Mouse (Mus musculus) stomach, postnatal 0 days (tissue): Measurements from ENCODE around the gene Olfr470. TPM values are rescaled to one million over a fixed set of nuclear protein-coding genes. Genes with fewer than 3 reads are reported as not detected.

Experiments used
- ATAC-seq: fragments of 200-750 bp; cut with Nextera tagmentation; 2 replicates; pipeline ENCODE4 v1.8.0; 2017; ENCODE audit not compliant: low FRiP score, low TSS enrichment
- DNase-seq: peaks from one replicate; pipeline ENCODE4 v3.0.0-alpha.2; 2016; ENCODE audit warnings: low spot score
- H3K27ac ChIP-seq: fragments of 300-500 bp; sonication (generic); replicated peaks from 2 replicates; pipeline ENCODE4 v1.5.1; 2014; ENCODE audit warnings: mild to moderate bottlenecking, control low read depth
- H3K27me3 ChIP-seq: fragments of 300-500 bp; sonication (generic); 2 replicates; pipeline ENCODE4 v1.6.1; 2014; ENCODE audit warnings: low read length; ENCODE audit not compliant: control insufficient read depth, insufficient read depth
- H3K36me3 ChIP-seq: fragments of 300-500 bp; sonication (generic); 2 replicates; pipeline ENCODE4 v1.6.1; 2014; ENCODE audit warnings: low read length, mixed read lengths; ENCODE audit not compliant: control insufficient read depth, insufficient read depth
- H3K4me1 ChIP-seq: fragments of 300-500 bp; sonication (generic); replicated peaks from 2 replicates; pipeline ENCODE4 v1.6.1; 2014; ENCODE audit warnings: antibody characterized with exemption; ENCODE audit not compliant: control insufficient read depth, insufficient read depth
- H3K4me2 ChIP-seq: fragments of 300-500 bp; sonication (generic); replicated peaks from 2 replicates; pipeline ENCODE4 v1.6.1; 2014; ENCODE audit warnings: low read depth, mild to moderate bottlenecking, control low read depth, moderate library complexity
- H3K4me3 ChIP-seq: fragments of 300-500 bp; sonication (generic); 2 replicates; pipeline ENCODE4 v1.5.1; 2014; ENCODE audit warnings: low read depth, low read length, control low read depth
- H3K9ac ChIP-seq: fragments of 300-500 bp; sonication (generic); 2 replicates; pipeline ENCODE4 v1.6.1; 2014; ENCODE audit warnings: mild to moderate bottlenecking, low read length, control low read depth, mixed read lengths
- H3K9me3 ChIP-seq: fragments of 300-500 bp; sonication (generic); 2 replicates; pipeline ENCODE4 v1.6.1; 2016; ENCODE audit warnings: low read length; ENCODE audit not compliant: control insufficient read depth
- CTCF ChIP-seq: IDR thresholded peaks from 2 replicates; pipeline ENCODE4 v1.5.1; 2016; ENCODE audit warnings: antibody characterized with exemption, low read depth, mild to moderate bottlenecking, moderate library complexity
- EP300 ChIP-seq: optimal IDR thresholded peaks from 2 replicates; pipeline ENCODE3; 2016; ENCODE audit warnings: antibody characterized with exemption
- WGBS: fragments of 180-500 bp; shearing (Covaris S2); extraction: QIAGEN DNeasy Blood & Tissue Kit; methylation state at CpG from one replicate; pipeline ENCODE4 v1.1.7; 2014; 5-methylcytosine and 5-hydroxymethylcytosine counted together
- polyA plus RNA-seq: library from polyadenylated mRNA; unstranded; fragments of >200 nt; fragmentation: Nextera tagmentation; extraction: Ambion mirVana; gene quantifications from 2 replicates; pipeline ENCODE4 v1.2.1, GENCODE M21; 2015

The Olfr470 gene
- polyA plus RNA-seq, 1 experiment from 2014 or later, result not detected

DNA sequence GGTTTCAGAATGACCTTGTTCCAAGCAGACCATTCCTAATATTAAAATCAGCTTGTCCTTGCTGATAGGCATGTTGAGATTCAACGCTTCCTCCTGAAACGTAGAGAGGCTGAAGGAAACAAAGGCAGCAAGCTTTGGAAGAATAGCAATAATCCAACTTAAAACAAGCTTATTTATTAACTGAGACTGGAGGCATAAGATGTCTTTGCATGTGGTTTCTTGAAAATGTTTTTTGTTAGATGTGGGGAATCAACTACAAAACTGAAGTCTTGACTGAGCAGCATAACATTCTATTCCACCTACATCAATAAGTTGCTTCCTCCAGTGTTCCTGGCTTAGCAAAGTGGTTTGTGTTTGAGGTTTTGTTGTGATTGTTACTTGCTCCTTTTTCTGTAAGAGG lies 46.2 kb downstream of the Olfr470 start, which contains the start of gene Ovch2:
Gene Ovch2, minus strand, starts transcription at position 101 of the 400 bp plus-strand sequence.
- no peaks in the 10 kb centered on the region for H3K9me3 ChIP-seq
- H3K4me1 ChIP-seq, result no peaks in the 10 kb centered on the region
- no peaks in the 10 kb centered on the region for H3K27me3 ChIP-seq
- DNase-seq (no peak), ATAC-seq (no peak)
- TF ChIP-seq CTCF (no peak), EP300 (no peak)
- no peak within 1 kb of the TSS for H3K9ac ChIP-seq
- 80% methylated on average over 2 of the region's 2 CpGs for WGBS
- H3K36me3 ChIP-seq, result no peaks in the 10 kb centered on the region
- no peak within 1 kb of the TSS for H3K4me3 ChIP-seq
- no peak within 1 kb of the TSS for H3K27ac ChIP-seq
- H3K4me2 ChIP-seq, result no peak within 1 kb of the TSS

DNA sequence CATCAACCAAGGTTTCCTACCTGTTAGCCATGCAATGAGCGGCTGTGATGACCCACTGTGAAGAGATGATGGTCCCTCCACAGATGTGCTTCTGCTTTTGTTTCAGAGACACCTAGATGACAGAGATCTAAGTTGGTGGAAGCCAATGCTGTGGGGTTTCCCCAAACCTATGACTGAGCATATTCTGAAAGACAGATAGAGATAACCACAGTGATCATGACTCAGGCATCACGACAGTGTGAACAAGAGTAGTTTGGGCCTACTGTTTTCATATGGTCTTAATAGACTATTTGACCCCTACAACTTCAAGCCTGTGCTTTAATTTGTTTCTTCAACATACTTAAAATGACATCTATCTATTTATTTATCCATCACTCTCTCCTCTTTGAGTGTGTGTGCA lies 50.8 kb downstream of the Olfr470 start:
- TF ChIP-seq EP300, result no peak
- no peak for TF ChIP-seq CTCF
- Histone ChIP-seq H3K4me1 (no peaks in the 10 kb centered on the region), H3K27me3 (no peaks in the 10 kb centered on the region)

More for the DNA sequence above, 50.8 kb downstream of the Olfr470 start:
- Histone ChIP-seq H3K27ac (no peak overlapping the region), H3K9me3 (no peaks in the 10 kb centered on the region), H3K9ac (no peak overlapping the region), H3K4me3 (no peak overlapping the region), H3K36me3 (no peaks in the 10 kb centered on the region), H3K4me2 (no peak overlapping the region)
- DNase-seq, result no peak
- 85% methylated on average over 2 of the region's 2 CpGs for WGBS
- no peak for ATAC-seq

Other genes starting within 250 kb of the Olfr470 start
- not detected in 2 replicates for gene 5330417H12Rik, start 222.3 kb downstream of the Olfr470 start, polyA plus RNA-seq
- 0.04 and 0.08 TPM in 2 replicates for gene Cyb5r2, start 89.5 kb downstream of the Olfr470 start, polyA plus RNA-seq
- not detected in 2 replicates for gene Ovch2, start 46.3 kb downstream of the Olfr470 start, polyA plus RNA-seq
- gene Olfr467, start 35.2 kb downstream of the Olfr470 start, polyA plus RNA-seq, result not detected in 2 replicates
- not detected in 2 replicates for gene Olfr469, start 21.9 kb downstream of the Olfr470 start, polyA plus RNA-seq
- 0.04 TPM in 1 of 2 replicates, not detected in the other for gene Olfr472, start 50.4 kb upstream of the Olfr470 start, polyA plus RNA-seq
- gene Olfr473, start 83.0 kb upstream of the Olfr470 start, polyA plus RNA-seq, result not detected in 2 replicates
- gene Olfr474, start 107.2 kb upstream of the Olfr470 start, polyA plus RNA-seq, result not detected in 2 replicates
- not detected in 2 replicates for gene Olfr476, start 117.3 kb upstream of the Olfr470 start, polyA plus RNA-seq
- not detected in 2 replicates for gene Olfr477, start 139.2 kb upstream of the Olfr470 start, polyA plus RNA-seq
- not detected in 2 replicates for gene Olfr478, start 186.5 kb upstream of the Olfr470 start, polyA plus RNA-seq
- gene Olfr479, start 203.2 kb upstream of the Olfr470 start, polyA plus RNA-seq, result not detected in 2 replicates
- gene Olfr480, start 219.9 kb upstream of the Olfr470 start, polyA plus RNA-seq, result not detected in 2 replicates
- not detected in 2 replicates for gene Olfr481, start 232.4 kb upstream of the Olfr470 start, polyA plus RNA-seq